Mouse (Mus musculus) cerebellum, adult 2 months (tissue): ENCODE data around the gene Ppm1d.

Experiments used
- CTCF ChIP-seq: fragments of 200-500 bp; IDR thresholded peaks from 2 replicates; pipeline ENCODE4 v1.5.1; 2011; ENCODE audit warnings: low read depth, mild to moderate bottlenecking, control low read depth, low read length, moderate library complexity, borderline replicate concordance; ENCODE audit not compliant: insufficient read depth
- POLR2A ChIP-seq: fragments of 200-500 bp; IDR thresholded peaks from 2 replicates; pipeline ENCODE4 v1.6.1; 2011; ENCODE audit warnings: low read length, control low read depth, borderline replicate concordance; ENCODE audit not compliant: insufficient read depth

DNA sequence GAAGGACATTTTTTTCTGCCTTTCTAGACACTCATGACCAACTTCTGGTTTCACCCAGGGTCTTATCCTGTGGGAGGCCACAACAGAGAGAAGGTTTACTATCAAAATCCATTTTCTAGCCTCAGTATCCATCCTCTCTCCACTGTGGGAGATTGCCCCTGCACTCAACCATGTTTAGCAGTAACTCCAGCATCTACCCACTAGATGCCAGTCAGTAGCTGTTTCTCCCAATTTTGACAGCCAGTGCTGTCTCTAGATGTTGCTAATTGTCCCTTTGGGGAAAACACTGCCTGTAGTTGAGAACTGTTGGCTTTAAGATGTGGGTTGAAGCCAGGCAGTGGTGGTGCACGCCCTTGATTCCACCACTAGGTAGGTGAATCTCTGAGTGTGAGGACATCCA, 32.9 kb upstream of the Ppm1d start:
- TF ChIP-seq CTCF (no peak), POLR2A (no peak)
